ENCODE assay signal across 14 mouse cellular contexts in genomic region chr17:68218246-68218645, GRCm38 (mm10). TPM values are rescaled to one million over a fixed set of nuclear protein-coding genes. Genes with fewer than 3 reads are reported as not detected.
"Had no signal": no experiment of that assay in that cellular context is flagged by ENCODE, and none has a peak within 500 bp of the region (broad histone marks: within the 10 kb centered on the region; RNA-seq: fewer than 3 reads in every experiment).

No protein-coding gene starts in this region.

- H3K27me3 ChIP-seq: limb, embryonic 15.5 days; liver, embryonic 13.5 days; lung, embryonic 15.5 days; midbrain, embryonic 13.5 days; stomach, embryonic 15.5 days had no signal

- H3K9ac ChIP-seq: limb, embryonic 15.5 days; liver, embryonic 13.5 days; liver, postnatal 0 days; lung, embryonic 15.5 days; midbrain, embryonic 13.5 days; stomach, embryonic 15.5 days had no signal

- DNase-seq: kidney, postnatal 10 days; liver, embryonic 13.5 days; liver, postnatal 0 days; lung, postnatal 36 days; right cerebral cortex, postnatal 14 days; thymus, adult 2 months; thymus, postnatal 25 days had no signal

- H3K4me3 ChIP-seq: limb, embryonic 15.5 days; liver, embryonic 13.5 days; lung, embryonic 15.5 days; midbrain, embryonic 13.5 days; stomach, embryonic 15.5 days had no signal

- H3K4me1 ChIP-seq: limb, embryonic 15.5 days; liver, embryonic 13.5 days; lung, embryonic 15.5 days; midbrain, embryonic 13.5 days; stomach, embryonic 15.5 days had no signal

- H3K27ac ChIP-seq: limb, embryonic 15.5 days; liver, embryonic 13.5 days; lung, embryonic 15.5 days; midbrain, embryonic 13.5 days; stomach, embryonic 15.5 days had no signal

- H3K36me3 ChIP-seq: limb, embryonic 15.5 days; liver, embryonic 13.5 days; lung, embryonic 15.5 days; midbrain, embryonic 13.5 days; stomach, embryonic 15.5 days had no signal

RNA-seq across cellular contexts. Expression of gene L3mbtl4, which starts 55.4 kb away (rescaled TPM):
- total RNA-seq: megakaryocyte progenitor cell, adult 5-6 weeks had no signal
- polyA plus RNA-seq: limb, embryonic 11.5 days; liver, embryonic 13.5 days; liver, postnatal 0 days; spleen, adult 2 months; thymus, adult 2 months had no signal
